Mouse (Mus musculus) skeletal muscle tissue, postnatal 0 days (tissue): Measurements from ENCODE around the gene Fbxo9. TPM values are rescaled to one million over a fixed set of nuclear protein-coding genes. Genes with fewer than 3 reads are reported as not detected.

Source experiments
- polyA plus RNA-seq: library from polyadenylated mRNA; unstranded; fragments of >200 nt; fragmentation: Nextera tagmentation; extraction: Ambion mirVana; gene quantifications from 2 replicates; pipeline ENCODE4 v1.2.1, GENCODE M21; 2015

Gene Fbxo9
- 46.0 and 49.0 TPM in 2 replicates for polyA plus RNA-seq

DNA sequence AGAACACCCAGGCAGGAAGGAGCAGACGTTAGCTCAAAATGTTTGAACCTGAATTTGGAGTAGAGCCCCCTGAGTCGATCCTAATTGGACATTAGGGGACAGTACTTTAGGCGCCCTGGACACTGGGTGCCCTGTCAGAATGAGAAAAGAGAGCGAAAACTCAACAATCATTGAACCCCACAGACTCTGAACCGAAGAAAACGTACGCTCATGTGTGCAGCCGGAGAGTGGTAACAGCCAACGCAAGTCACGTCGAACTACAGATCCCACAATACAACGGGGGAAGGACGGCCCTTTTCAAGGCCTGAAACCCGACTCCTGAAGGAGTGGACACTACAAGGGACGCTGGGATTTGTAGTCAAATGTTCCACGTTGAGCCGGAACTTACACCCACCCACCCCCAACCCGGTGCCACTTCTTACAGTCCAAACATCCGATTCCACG, at the start of gene Fbxo9, which contains the start of gene Ick:
Gene Fbxo9, minus strand, starts transcription at position 270 of the 444 bp plus-strand sequence.
Gene Ick, plus strand, starts transcription at position 397 of the 444 bp plus-strand sequence.

DNA sequence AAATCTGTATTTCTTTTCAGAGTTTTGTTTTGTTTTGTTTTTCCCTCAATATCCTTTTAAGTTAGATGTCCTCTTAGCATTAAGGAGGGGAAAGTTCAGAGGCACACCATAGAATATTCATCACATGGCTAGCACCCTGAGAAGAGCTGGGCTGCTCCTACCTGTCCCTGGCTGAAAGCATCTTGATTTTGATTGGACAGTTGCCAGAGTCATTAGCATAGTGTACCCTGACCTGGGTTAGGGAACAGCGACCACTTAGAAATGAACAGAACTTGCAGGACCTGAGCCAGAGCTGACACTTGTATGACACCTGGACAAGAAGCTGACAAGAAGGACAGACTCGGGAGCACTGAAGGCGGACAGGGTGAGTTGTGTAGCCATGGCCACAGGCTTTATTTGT, 57.2 kb downstream of the Fbxo9 start, which contains the start of gene Gcm1:
Gene Gcm1, plus strand, starts transcription at position 248 of the 400 bp plus-strand sequence.

Other genes with a start within 250 kb of the Fbxo9 start
- 24.1 and 28.4 TPM in 2 replicates for gene Elovl5, start 191.7 kb downstream of the Fbxo9 start, polyA plus RNA-seq
- gene Gcm1, start 57.1 kb downstream of the Fbxo9 start, polyA plus RNA-seq, result not detected in 2 replicates
- 14.4 and 14.5 TPM in 2 replicates for gene Ick, start 127 bp upstream of the Fbxo9 start, polyA plus RNA-seq
- 4.8 and 5.4 TPM in 2 replicates for gene Gsta4, start 73.7 kb upstream of the Fbxo9 start, polyA plus RNA-seq
- 0.72 TPM in 1 of 2 replicates, not detected in the other for gene Gsta1, start 121.6 kb upstream of the Fbxo9 start, polyA plus RNA-seq
- 0.77 TPM in 1 of 2 replicates, not detected in the other for gene Gm3776, start 148.1 kb upstream of the Fbxo9 start, polyA plus RNA-seq
- not detected in 2 replicates for gene Gm10639, start 180.9 kb upstream of the Fbxo9 start, polyA plus RNA-seq
- gene Omt2a, start 205.7 kb upstream of the Fbxo9 start, polyA plus RNA-seq, result not detected in 2 replicates
- not detected in 2 replicates for gene Omt2b, start 218.5 kb upstream of the Fbxo9 start, polyA plus RNA-seq
- gene Gsta2, start 246.7 kb upstream of the Fbxo9 start, polyA plus RNA-seq, result 0.17 and 1.3 TPM in 2 replicates